Mouse (Mus musculus) bone marrow macrophage, adult 2 months (primary cell): Measurements from ENCODE around the gene Dnase1l3.

Experiments used
- CTCF ChIP-seq: IDR thresholded peaks from 2 replicates; pipeline ENCODE4 v1.5.1; 2012; ENCODE audit warnings: low read depth, mild to moderate bottlenecking, low read length, moderate library complexity
- POLR2A ChIP-seq: IDR thresholded peaks from 2 replicates; pipeline ENCODE4 v1.6.1; 2012; ENCODE audit warnings: mild to moderate bottlenecking, low read depth, low read length, borderline replicate concordance

- no peak for TF ChIP-seq POLR2A
- TF ChIP-seq CTCF, result no peak
Observed at GRCm38 (mm10) chr14:8026769-8027531, 32.6 kb upstream of the Dnase1l3 start.
